Mouse (Mus musculus): ENCODE results near the gene Cyp2j5.
"Not testable (repeated sequence)": the region's sequence is repeated elsewhere in the genome, so short reads cannot be mapped to it uniquely, and the experiment has no call there.

Cyp2j5 gene

GRCm38 (mm10) chr4:96663991-96664390 lies at the start of gene Cyp2j5:
TSS of gene Cyp2j5 (minus strand) at chr4:96664154.
- no peak for DNase-seq (ENCODE audit: low spot score in 2 of 2)

GRCm38 (mm10) chr4:96705281-96705951 lies 41.5 kb upstream of the Cyp2j5 start:
- peak in 1 of 2 experiments; percentile 11 for DNase-seq (ENCODE audit: low spot score in 2 of 2)

- no peak for DNase-seq (ENCODE audit: low spot score in 2 of 2)
Observed at GRCm38 (mm10) chr4:96698218-96698561, 34.2 kb upstream of the Cyp2j5 start.

GRCm38 (mm10) chr4:96697511-96698217 lies 33.7 kb upstream of the Cyp2j5 start:
- DNase-seq (ENCODE audit: low spot score in 2 of 2) = no peak

GRCm38 (mm10) chr4:96696614-96697360 lies 32.8 kb upstream of the Cyp2j5 start:
- DNase-seq (ENCODE audit: low spot score in 2 of 2) = no peak

GRCm38 (mm10) chr4:96687358-96687803 lies 23.4 kb upstream of the Cyp2j5 start:
- no peak for DNase-seq (ENCODE audit: low spot score in 2 of 2)

GRCm38 (mm10) chr4:96683474-96683873 lies 19.5 kb upstream of the Cyp2j5 start:
- no peak for DNase-seq (ENCODE audit: low spot score in 2 of 2)

GRCm38 (mm10) chr4:96680966-96681365 lies 17.0 kb upstream of the Cyp2j5 start:
- no peak for DNase-seq (ENCODE audit: low spot score in 2 of 2)

- peak in 1 of 2 experiments; percentile 11 for DNase-seq (ENCODE audit: low spot score in 2 of 2)
Observed at GRCm38 (mm10) chr4:96680233-96680632, 16.3 kb upstream of the Cyp2j5 start.

GRCm38 (mm10) chr4:96664668-96665454 lies 907 bp upstream of the Cyp2j5 start:
- no peak for DNase-seq (ENCODE audit: low spot score in 2 of 2)

GRCm38 (mm10) chr4:96635455-96635854 lies 28.5 kb downstream of the Cyp2j5 start:
- no peak for DNase-seq (ENCODE audit: low spot score in 2 of 2)

GRCm38 (mm10) chr4:96622474-96622873 lies 41.5 kb downstream of the Cyp2j5 start:
- no peak for DNase-seq (ENCODE audit: low spot score in 2 of 2)

GRCm38 (mm10) chr4:96591791-96592150 lies 72.2 kb downstream of the Cyp2j5 start:
- DNase-seq (ENCODE audit: low spot score in 2 of 2) = peak in 1 of 2 experiments; percentile 42

GRCm38 (mm10) chr4:96590911-96591790 lies 72.8 kb downstream of the Cyp2j5 start, which contains the start of gene Cyp2j9:
TSS of gene Cyp2j9 (minus strand) at chr4:96591578.
- peak; percentile 64 to 79 for DNase-seq (ENCODE audit: low spot score in 2 of 2)

- DNase-seq (ENCODE audit: low spot score in 2 of 2) = no peak
Observed at GRCm38 (mm10) chr4:96581425-96582088, 82.4 kb downstream of the Cyp2j5 start.

- DNase-seq (ENCODE audit: low spot score in 2 of 2) = not testable (repeated sequence)
Observed at GRCm38 (mm10) chr4:96580351-96580750, 83.6 kb downstream of the Cyp2j5 start.
